ENCODE assay signal across 9 mouse cellular contexts in the genomic region with DNA sequence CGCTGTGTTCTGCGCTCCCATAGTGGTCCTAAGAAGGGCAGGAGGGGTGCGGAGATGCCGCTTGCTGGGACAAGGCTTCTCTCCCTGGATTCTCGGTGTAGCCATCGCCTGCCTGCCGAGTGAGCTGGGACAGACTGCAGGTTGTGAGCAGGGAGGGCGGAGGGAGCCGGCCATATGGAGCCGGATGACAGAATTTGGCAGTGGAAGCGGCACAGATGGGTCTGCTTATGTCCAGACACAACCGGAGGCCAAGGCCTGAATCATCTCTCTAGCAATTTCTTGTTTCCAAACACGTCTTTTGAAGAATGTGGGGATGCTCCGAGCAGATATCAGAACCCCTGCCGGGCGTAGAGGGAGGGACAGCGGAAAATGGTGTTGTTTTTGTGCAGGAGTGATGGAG. TPM values are rescaled to one million over a fixed set of nuclear protein-coding genes. Genes with fewer than 3 reads are reported as not detected.
DNase-seq lines count a peak whose midpoint lies in the region; ATAC-seq lines count a peak whose summit lies in the region.
"Had no signal": no experiment of that assay in that cellular context is flagged by ENCODE, and none has a peak within 500 bp of the region (broad histone marks: within the 10 kb centered on the region; RNA-seq: fewer than 3 reads in every experiment).

No protein-coding gene starts in this region.

- no peak for ATAC-seq in neural tube, embryonic 13.5 days (ENCODE audit: low read depth)
- ATAC-seq in forebrain, embryonic 13.5 days: peak; percentile 41; the same call in 1 of the 2 replicates
- ATAC-seq in megakaryocyte progenitor cell, adult 5-6 weeks (replicated peaks; ENCODE audit: poor library complexity): no peak
- no peak for ATAC-seq in megakaryocyte, adult 5-6 weeks (ENCODE audit: poor library complexity, severe bottlenecking)

- H3K36me3 ChIP-seq in neural tube, embryonic 13.5 days: no peaks in the 10 kb centered on the region
- H3K36me3 ChIP-seq in forebrain, embryonic 13.5 days (ENCODE audit: poor library complexity, severe bottlenecking): no peaks in the 10 kb centered on the region
- H3K36me3 ChIP-seq: neural tube, embryonic 12.5 days had no signal

- WGBS in neural tube, embryonic 13.5 days: 58% methylated on average over 17 of the region's 17 CpGs
- 57% methylated on average over 17 of the region's 17 CpGs for WGBS in forebrain, embryonic 13.5 days

- H3K9me3 ChIP-seq in neural tube, embryonic 13.5 days: no peaks in the 10 kb centered on the region
- H3K9me3 ChIP-seq in forebrain, embryonic 13.5 days (replicated peaks): no peaks in the 10 kb centered on the region
- H3K9me3 ChIP-seq: neural tube, embryonic 12.5 days had no signal

- no peak overlapping the region for H3K4me2 ChIP-seq in neural tube, embryonic 13.5 days
- peak overlapping the region; percentile 47 for H3K4me2 ChIP-seq in forebrain, embryonic 13.5 days
- H3K4me2 ChIP-seq: neural tube, embryonic 12.5 days had no signal

- DNase-seq in neural tube, embryonic 10.5 days (ENCODE audit: extremely low spot score, low spot score): no peak
- peak; percentile 85 for DNase-seq in layer of hippocampus, adult 9-11 months
- peak; percentile 28 for DNase-seq in lung, postnatal 36 days
- no peak for DNase-seq in embryo, embryonic 11 days

- H3K27me3 ChIP-seq in neural tube, embryonic 13.5 days: peaks cover 7% of the 10 kb centered on the region; the same call in 1 of the 2 replicates
- 0 out of 2 replicates have a peak, but pooled peaks cover 3% of the 10 kb centered on the region for H3K27me3 ChIP-seq in forebrain, embryonic 13.5 days
- H3K27me3 ChIP-seq: neural tube, embryonic 12.5 days had no signal

- H3K4me1 ChIP-seq in neural tube, embryonic 13.5 days (replicated peaks): peaks cover 59% of the 10 kb centered on the region
- H3K4me1 ChIP-seq in forebrain, embryonic 13.5 days: peaks cover 79% of the 10 kb centered on the region

- H3K27ac ChIP-seq in neural tube, embryonic 13.5 days (replicated peaks): peak overlapping the region; percentile 57
- peak overlapping the region; percentile 94 for H3K27ac ChIP-seq in forebrain, embryonic 13.5 days
- H3K27ac ChIP-seq: neural tube, embryonic 12.5 days had no signal

- no peak overlapping the region for H3K4me3 ChIP-seq in neural tube, embryonic 13.5 days
- H3K4me3 ChIP-seq in forebrain, embryonic 13.5 days: 0 out of 2 replicates have a peak overlapping the region, but pooled peaks have one; percentile 12
- H3K4me3 ChIP-seq: neural tube, embryonic 12.5 days had no signal

- H3K9ac ChIP-seq in neural tube, embryonic 13.5 days: no peak overlapping the region; the same call in 1 of the 2 replicates
- peak overlapping the region; percentile 45 for H3K9ac ChIP-seq in forebrain, embryonic 13.5 days
- H3K9ac ChIP-seq: neural tube, embryonic 12.5 days had no signal

RNA-seq across cellular contexts. Expression of a gene that starts 42.9 kb away (rescaled TPM):
- polyA plus RNA-seq in neural tube, embryonic 13.5 days (2015; fragmentation: Nextera tagmentation; extraction: Ambion mirVana): 14.8 and 16.5 TPM in 2 replicates
- polyA plus RNA-seq in forebrain, embryonic 13.5 days (2015; fragmentation: Nextera tagmentation; extraction: Ambion mirVana): 14.7 and 17.6 TPM in 2 replicates
- 5.4 and 7.5 TPM in 2 replicates for total RNA-seq in megakaryocyte progenitor cell, adult 5-6 weeks (2015)
- total RNA-seq in megakaryocyte progenitor cell, adult 5-6 weeks (2017): 21.9 and 28.6 TPM in 2 replicates
- total RNA-seq in megakaryocyte, adult 5-6 weeks (2015): 10.4 and 11.6 TPM in 2 replicates
- total RNA-seq in megakaryocyte, adult 5-6 weeks (2017): 36.2 and 41.9 TPM in 2 replicates

Comparison
In these comparisons a context has a peak if more than half of its experiments do, and no peak if none do; other contexts are left out.
1. DNase-seq: peak in layer of hippocampus, adult 9-11 months (single experiment) and lung, postnatal 36 days (single experiment); none in neural tube, embryonic 10.5 days (single experiment) and embryo, embryonic 11 days (single experiment).